Mouse (Mus musculus) gastrocnemius, postnatal 25 days (tissue): ENCODE results near the gene Aoc3. TPM values are rescaled to one million over a fixed set of nuclear protein-coding genes. Genes with fewer than 3 reads are reported as not detected.
"Not testable (repeated sequence)": the region's sequence is repeated elsewhere in the genome, so short reads cannot be mapped to it uniquely, and the experiment has no call there.

Experiments used
- DNase-seq: peaks from one replicate; pipeline ENCODE4 v3.0.0; 2022
- microRNA-seq, 2 experiments: library from miRNA; unstranded; fragments of <30 nt; microRNA quantifications; one replicate each; pipeline ENCODE4 v1.2.0; 2021; ENCODE audit warnings: borderline replicate concordance in 2 of 2
- total RNA-seq, 2 experiments: library from RNA; stranded (reverse); gene quantifications; 1 replicate in 1 of 2; 2 replicates in 1 of 2; pipeline ENCODE4 v1.2.3; 2021

Gene Aoc3
- total RNA-seq, 2 experiments from 2014 or later = 5.6 to 22.7 TPM

DNA sequence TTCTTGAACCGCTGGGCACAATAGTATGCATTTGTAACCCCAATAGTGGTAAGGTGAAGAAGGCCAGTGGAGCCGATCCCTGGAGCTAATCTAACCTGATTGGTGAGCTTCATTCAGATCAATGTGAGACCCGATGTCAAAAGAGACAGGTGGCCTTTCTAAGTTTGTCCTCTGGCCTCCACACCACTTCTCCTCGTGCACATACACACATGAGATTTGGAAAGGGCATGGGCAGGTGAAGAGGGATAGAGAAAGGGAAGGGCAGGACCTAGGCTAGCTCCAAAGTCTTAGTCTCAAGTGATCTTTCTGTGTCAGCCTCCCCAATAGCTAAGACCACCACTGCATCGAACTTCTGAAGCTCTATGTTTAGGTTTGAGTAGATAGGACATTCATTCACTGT, 39.7 kb downstream of the Aoc3 start:
- no peak for DNase-seq

DNA sequence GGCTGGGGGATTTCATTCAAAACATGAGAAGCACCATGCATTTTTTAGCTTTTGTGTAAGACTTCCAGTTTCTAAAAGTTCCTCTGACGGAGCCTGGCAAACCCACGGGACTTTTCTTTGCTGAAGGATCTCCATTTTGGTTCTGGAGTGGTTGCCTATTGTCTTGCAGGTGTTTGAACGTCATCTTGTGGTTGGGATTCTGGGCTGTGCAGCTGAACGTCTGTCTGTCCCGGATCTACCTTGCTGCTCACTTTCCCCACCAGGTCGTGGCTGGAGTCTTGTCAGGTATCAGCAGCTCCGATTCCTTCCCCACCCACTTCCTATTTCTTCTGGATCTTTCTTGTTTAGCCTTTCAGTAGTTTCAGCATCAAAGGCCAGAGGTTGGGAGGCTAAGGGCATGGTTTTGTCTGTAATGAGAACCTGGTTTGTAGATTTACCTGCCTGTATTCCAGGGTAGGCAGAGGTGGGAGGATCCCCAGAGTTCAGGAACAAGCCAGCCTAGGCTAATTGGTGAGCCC, 44.1 kb downstream of the Aoc3 start:
- DNase-seq = no peak

DNA sequence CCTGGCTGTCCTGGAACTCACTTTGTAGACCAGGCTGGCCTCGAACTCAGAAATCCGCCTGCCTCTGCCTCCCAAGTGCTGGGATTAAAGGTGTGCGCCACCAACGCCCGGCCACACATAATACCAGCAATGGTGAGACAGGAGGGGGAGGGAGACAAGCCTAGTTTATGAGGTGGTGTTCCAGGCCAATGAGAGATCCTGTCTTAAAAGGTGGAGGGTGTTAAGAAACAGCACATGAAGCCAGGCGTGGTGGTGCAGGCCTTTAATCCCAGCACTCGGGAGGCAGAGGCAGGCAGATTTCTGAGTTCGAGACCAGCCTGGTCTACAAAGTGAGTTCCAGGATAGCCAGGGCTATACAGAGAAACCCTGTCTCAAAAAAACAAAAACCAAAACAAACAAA, 47.8 kb downstream of the Aoc3 start:
- DNase-seq = not testable (repeated sequence)

DNA sequence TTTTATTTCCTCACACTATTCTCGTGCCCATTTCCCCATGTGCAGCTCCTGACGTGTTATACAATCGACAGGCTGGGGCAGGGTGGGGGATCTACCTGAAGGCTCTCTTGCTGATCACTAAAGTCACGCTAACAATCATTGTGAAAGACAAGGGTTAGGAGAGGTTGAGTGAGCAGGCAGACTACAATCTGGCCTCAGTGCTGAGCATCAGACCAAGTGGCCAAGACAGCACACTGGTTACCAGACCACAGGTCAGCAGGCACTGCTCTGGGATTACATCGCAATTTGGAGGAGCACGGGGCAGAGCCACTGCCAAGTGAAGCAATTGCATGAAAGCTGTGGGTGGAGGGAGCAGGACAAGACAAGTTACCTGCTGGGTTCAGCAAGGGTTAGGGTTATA, 48.5 kb downstream of the Aoc3 start:
- no peak for DNase-seq

DNA sequence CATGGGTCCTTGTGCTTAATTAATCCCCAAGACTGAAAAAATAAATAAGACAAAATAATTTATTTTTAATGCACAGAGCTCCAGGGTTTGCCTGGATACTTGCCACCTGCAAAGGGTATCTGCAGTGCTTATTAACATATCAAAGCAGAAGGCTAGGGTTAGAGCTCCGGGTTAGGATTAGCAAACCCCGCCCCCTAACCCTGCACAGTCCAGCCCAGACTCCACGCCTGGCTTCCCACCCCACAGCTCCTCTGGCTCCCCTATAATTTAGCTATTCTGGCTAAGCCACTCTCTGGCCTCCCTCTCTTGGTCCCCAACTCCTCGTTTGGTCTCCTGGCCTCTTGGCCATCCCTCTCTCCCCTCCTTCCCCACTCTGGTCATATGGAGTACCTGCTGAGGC, 51.4 kb downstream of the Aoc3 start:
- no peak for DNase-seq

Small RNA genes within 50 kb of the gene (microRNA-seq; reads per million reads assigned to microRNA genes)
- 0 reads per million in 2 experiments for gene Gm25593

Other genes starting within 250 kb of the Aoc3 start
- 10 to 100 TPM in 1 of 2 experiments, 1 to 10 TPM in 1; 7.9 to 10.3 TPM for gene Coasy, start 248.0 kb upstream of the Aoc3 start, total RNA-seq
- 10 to 100 TPM in 1 of 2 experiments, 1 to 10 TPM in 1; 7.5 to 11.0 TPM for gene Mlx, start 243.3 kb upstream of the Aoc3 start, total RNA-seq
- gene Psmc3ip, start 235.2 kb upstream of the Aoc3 start, total RNA-seq = 1 to 10 TPM; 1.5 to 1.7 TPM
- gene Retreg3, start 210.7 kb upstream of the Aoc3 start, total RNA-seq = 10 to 100 TPM; 28.4 to 29.9 TPM
- 10 to 100 TPM; 22.8 to 23.4 TPM for gene Tubg1, start 210.7 kb upstream of the Aoc3 start, total RNA-seq
- 1 to 10 TPM; 2.7 to 2.8 TPM for gene Tubg2, start 174.7 kb upstream of the Aoc3 start, total RNA-seq
- 1 to 10 TPM in 1 of 2 experiments, under 1 TPM in 1; 0.99 to 2.2 TPM for gene Cntnap1, start 160.1 kb upstream of the Aoc3 start, total RNA-seq
- 10 to 100 TPM; 18.4 to 24.0 TPM for gene Plekhh3, start 159.3 kb upstream of the Aoc3 start, total RNA-seq
- gene Ccr10, start 155.2 kb upstream of the Aoc3 start, total RNA-seq = not detected
- gene Ezh1, start 104.1 kb upstream of the Aoc3 start, total RNA-seq = 10 to 100 TPM; 17.8 to 18.9 TPM
- 10 to 100 TPM; 31.8 to 51.8 TPM for gene Ramp2, start 84.6 kb upstream of the Aoc3 start, total RNA-seq
- 10 to 100 TPM; 31.8 to 36.4 TPM for gene Vps25, start 76.9 kb upstream of the Aoc3 start, total RNA-seq
- under 1 TPM in 1 of 2 experiments, not detected in 1; 0.48 TPM for gene Wnk4, start 70.0 kb upstream of the Aoc3 start, total RNA-seq
- gene Cntd1, start 51.6 kb upstream of the Aoc3 start, total RNA-seq = under 1 TPM; 0.21 to 0.28 TPM
- 10 to 100 TPM; 67.4 to 68.7 TPM for gene Coa3, start 51.5 kb upstream of the Aoc3 start, total RNA-seq
- 10 to 100 TPM; 78.2 to 79.6 TPM for gene Becn1, start 28.3 kb upstream of the Aoc3 start, total RNA-seq
- 10 to 100 TPM; 66.3 to 67.8 TPM for gene Psme3, start 14.4 kb upstream of the Aoc3 start, total RNA-seq
- 1 to 10 TPM; 1.3 to 1.6 TPM for gene Aoc2, start 5.5 kb upstream of the Aoc3 start, total RNA-seq
- not detected for gene G6pc, start 37.0 kb downstream of the Aoc3 start, total RNA-seq
- gene Aarsd1, start 87.0 kb downstream of the Aoc3 start, total RNA-seq = 10 to 100 TPM; 16.0 to 17.1 TPM
- 1 to 10 TPM; 5.8 to 7.1 TPM for gene Gm27029, start 94.2 kb downstream of the Aoc3 start, total RNA-seq
- 1 to 10 TPM; 6.6 to 7.3 TPM for gene Rundc1, start 94.5 kb downstream of the Aoc3 start, total RNA-seq
- gene Ptges3l, start 94.7 kb downstream of the Aoc3 start, total RNA-seq = 100 to 1,000 TPM; 106 to 110 TPM
- 10 to 100 TPM; 40.6 to 42.5 TPM for gene Rpl27, start 111.7 kb downstream of the Aoc3 start, total RNA-seq
- gene Ifi35, start 117.8 kb downstream of the Aoc3 start, total RNA-seq = 10 to 100 TPM in 1 of 2 experiments, 1 to 10 TPM in 1; 8.5 to 10.8 TPM
- gene Rnd2, start 134.4 kb downstream of the Aoc3 start, total RNA-seq = 1 to 10 TPM; 2.9 to 3.6 TPM
- gene Vat1, start 135.6 kb downstream of the Aoc3 start, total RNA-seq = 10 to 100 TPM; 13.1 to 19.3 TPM
- under 1 TPM; 0.26 to 0.94 TPM for gene Brca1, start 221.3 kb downstream of the Aoc3 start, total RNA-seq
- 10 to 100 TPM; 65.0 to 67.8 TPM for gene Nbr1, start 221.5 kb downstream of the Aoc3 start, total RNA-seq